Mouse (Mus musculus) gastrocnemius, adult 18-20 months (tissue): Measurements from ENCODE around the gene Brms1l. TPM values are rescaled to one million over a fixed set of nuclear protein-coding genes. Genes with fewer than 3 reads are reported as not detected.
A peak's percentile ranks its signal among the peaks of the same experiment; 100 is the strongest.
"Not testable (repeated sequence)": the region's sequence is repeated elsewhere in the genome, so short reads cannot be mapped to it uniquely, and the experiment has no call there.

Source experiments
- DNase-seq: peaks from one replicate; pipeline ENCODE4 v3.0.0; 2021; ENCODE audit warnings: low spot score
- long read RNA-seq, 2 experiments: library from polyadenylated mRNA; stranded (forward); transcript quantifications; one replicate each; pipeline ENCODE4 v2.0.0; 2021
- total RNA-seq, 2 experiments: library from RNA; stranded (reverse); gene quantifications; 2 replicates each; pipeline ENCODE4 v1.2.3; 2021

The Brms1l gene
- 10 to 100 TPM; 20.3 to 20.5 TPM for total RNA-seq
- long read RNA-seq, experiment 1, transcript Brms1l-201 (10 exons, 2,609 nt) = major isoform, 21 of 31 reads
- long read RNA-seq, experiment 1, partial matches to known transcripts = 6 of 31 reads
- long read RNA-seq, experiment 1, other reads (novel, unspliced or antisense) = 4 of 31 reads
- long read RNA-seq, experiment 2, transcript Brms1l-201 (10 exons, 2,609 nt) = major isoform, 22 of 34 reads
- long read RNA-seq, experiment 2, partial matches to known transcripts = 0 of 34 reads
- long read RNA-seq, experiment 2, other reads (novel, unspliced or antisense) = 12 of 34 reads

GRCm38 (mm10) chr12:55836199-55836951, at the start of gene Brms1l:
Gene Brms1l (plus strand): TSS chr12:55836324.
- DNase-seq = peak; percentile 95

GRCm38 (mm10) chr12:55794485-55794884, 41.6 kb upstream of the Brms1l start:
- DNase-seq = not testable (repeated sequence)

GRCm38 (mm10) chr12:55797103-55797502, 39.0 kb upstream of the Brms1l start:
- DNase-seq = no peak

GRCm38 (mm10) chr12:55798745-55799144, 37.4 kb upstream of the Brms1l start:
- DNase-seq = no peak

- no peak for DNase-seq
These were observed 36.0 kb upstream of the Brms1l start for GRCm38 (mm10) chr12:55800144-55800543.

- no peak for DNase-seq
These were observed 35.0 kb upstream of the Brms1l start for GRCm38 (mm10) chr12:55801131-55801530.

- DNase-seq = no peak
These were observed 31.1 kb upstream of the Brms1l start for GRCm38 (mm10) chr12:55805035-55805434.

- no peak for DNase-seq
These were observed 19.6 kb upstream of the Brms1l start for GRCm38 (mm10) chr12:55816488-55816887.

GRCm38 (mm10) chr12:55820119-55820660, 15.9 kb upstream of the Brms1l start:
- DNase-seq = peak; percentile 49

- peak; percentile 86 for DNase-seq
These were observed 15.3 kb upstream of the Brms1l start, which contains the start of gene Ralgapa1 for GRCm38 (mm10) chr12:55820661-55821314. Gene Ralgapa1 (minus strand): TSS chr12:55821167.

GRCm38 (mm10) chr12:55824027-55824426, 12.1 kb upstream of the Brms1l start:
- DNase-seq = no peak

- DNase-seq = no peak
These were observed 10.6 kb upstream of the Brms1l start for GRCm38 (mm10) chr12:55825537-55825936.

- peak; percentile 78 for DNase-seq
These were observed 5.0 kb upstream of the Brms1l start for GRCm38 (mm10) chr12:55831101-55831500.

GRCm38 (mm10) chr12:55832961-55833360, 3.2 kb upstream of the Brms1l start:
- no peak for DNase-seq

GRCm38 (mm10) chr12:55833906-55834625, 2.1 kb upstream of the Brms1l start:
- DNase-seq = no peak

- no peak for DNase-seq
These were observed 1.2 kb upstream of the Brms1l start for GRCm38 (mm10) chr12:55834891-55835290.

GRCm38 (mm10) chr12:55835857-55836198, 296 bp upstream of the Brms1l start:
- DNase-seq = no peak

- no peak for DNase-seq
These were observed 1.4 kb downstream of the Brms1l start for GRCm38 (mm10) chr12:55837495-55837894.

- DNase-seq = no peak
These were observed 10.6 kb downstream of the Brms1l start for GRCm38 (mm10) chr12:55846741-55847140.

GRCm38 (mm10) chr12:55847851-55848250, 11.7 kb downstream of the Brms1l start:
- DNase-seq = no peak

- DNase-seq = no peak
These were observed 14.5 kb downstream of the Brms1l start for GRCm38 (mm10) chr12:55850650-55851049.
